Mouse (Mus musculus) T-cell, adult 2 months (primary cell): ENCODE results near the gene Ptprz1.
"Not testable (repeated sequence)": the region's sequence is repeated elsewhere in the genome, so short reads cannot be mapped to it uniquely, and the experiment has no call there.

ENCODE experiments used
- DNase-seq: peaks from one replicate; pipeline ENCODE4 v3.0.0; 2022; ENCODE audit warnings: low spot score

Ptprz1 gene

GRCm38 (mm10) chr6:23003152-23003551 lies 127.8 kb downstream of the Ptprz1 start:
- DNase-seq = no peak

GRCm38 (mm10) chr6:23014988-23015613 lies 139.8 kb downstream of the Ptprz1 start:
- DNase-seq = no peak

- no peak for DNase-seq
These were observed 152.9 kb downstream of the Ptprz1 start for GRCm38 (mm10) chr6:23028251-23028650.

- DNase-seq = no peak
These were observed 173.5 kb downstream of the Ptprz1 start for GRCm38 (mm10) chr6:23048836-23049235.

- no peak for DNase-seq
These were observed 180.4 kb downstream of the Ptprz1 start for GRCm38 (mm10) chr6:23055734-23056133.

- no peak for DNase-seq
These were observed 200.8 kb downstream of the Ptprz1 start for GRCm38 (mm10) chr6:23076060-23076459.

GRCm38 (mm10) chr6:23078273-23078672 lies 203.0 kb downstream of the Ptprz1 start:
- no peak for DNase-seq

GRCm38 (mm10) chr6:23079991-23080680 lies 204.8 kb downstream of the Ptprz1 start:
- DNase-seq = no peak

GRCm38 (mm10) chr6:23084587-23085421 lies 209.5 kb downstream of the Ptprz1 start:
- DNase-seq = no peak

- not testable (repeated sequence) for DNase-seq
These were observed 214.0 kb downstream of the Ptprz1 start for GRCm38 (mm10) chr6:23089292-23089691.

GRCm38 (mm10) chr6:23090346-23091055 lies 215.2 kb downstream of the Ptprz1 start:
- not testable (repeated sequence) for DNase-seq
